Mouse (Mus musculus) layer of hippocampus, adult 2 months (tissue): ENCODE measurements at regions not wholly inside any gene's neighbourhood (a gene's known extent, or its start where the extent isn't known, plus 50 kb on each side); places are given as distances from the start of the nearest gene placed in this dataset.

Experiments used
- DNase-seq, 2 experiments: peaks; one replicate each; pipeline ENCODE4 v3.0.0; 2022; ENCODE audit warnings: low spot score in 2 of 2
- H3K27ac ChIP-seq: fragments of 200-600 bp; 2 replicates; pipeline ENCODE4 v1.8.1; 2022
- H3K4me3 ChIP-seq: fragments of 200-600 bp; 2 replicates; pipeline ENCODE4 v1.8.1; 2022; ENCODE audit warnings: mild to moderate bottlenecking
- CTCF ChIP-seq: fragments of 200-600 bp; conservative IDR thresholded peaks from 2 replicates; pipeline ENCODE4 v1.8.1; 2022; ENCODE audit warnings: antibody characterized with exemption, mild to moderate bottlenecking, moderate library complexity

- no peak for DNase-seq
- TF ChIP-seq CTCF: no peak
- H3K27ac ChIP-seq: no peak overlapping the region
- no peak overlapping the region for H3K4me3 ChIP-seq
These were observed 1390.7 kb downstream of the Defb40 start for GRCm38 (mm10) chr8:17587261-17587861.
